Mouse (Mus musculus): ENCODE data around the gene Timm17a. TPM values are rescaled to one million over a fixed set of nuclear protein-coding genes. Genes with fewer than 3 reads are reported as not detected.
A peak's percentile ranks its signal among the peaks of the same experiment; 100 is the strongest.

Timm17a gene
- polyA plus RNA-seq, 1 experiment, result 164 TPM

DNA sequence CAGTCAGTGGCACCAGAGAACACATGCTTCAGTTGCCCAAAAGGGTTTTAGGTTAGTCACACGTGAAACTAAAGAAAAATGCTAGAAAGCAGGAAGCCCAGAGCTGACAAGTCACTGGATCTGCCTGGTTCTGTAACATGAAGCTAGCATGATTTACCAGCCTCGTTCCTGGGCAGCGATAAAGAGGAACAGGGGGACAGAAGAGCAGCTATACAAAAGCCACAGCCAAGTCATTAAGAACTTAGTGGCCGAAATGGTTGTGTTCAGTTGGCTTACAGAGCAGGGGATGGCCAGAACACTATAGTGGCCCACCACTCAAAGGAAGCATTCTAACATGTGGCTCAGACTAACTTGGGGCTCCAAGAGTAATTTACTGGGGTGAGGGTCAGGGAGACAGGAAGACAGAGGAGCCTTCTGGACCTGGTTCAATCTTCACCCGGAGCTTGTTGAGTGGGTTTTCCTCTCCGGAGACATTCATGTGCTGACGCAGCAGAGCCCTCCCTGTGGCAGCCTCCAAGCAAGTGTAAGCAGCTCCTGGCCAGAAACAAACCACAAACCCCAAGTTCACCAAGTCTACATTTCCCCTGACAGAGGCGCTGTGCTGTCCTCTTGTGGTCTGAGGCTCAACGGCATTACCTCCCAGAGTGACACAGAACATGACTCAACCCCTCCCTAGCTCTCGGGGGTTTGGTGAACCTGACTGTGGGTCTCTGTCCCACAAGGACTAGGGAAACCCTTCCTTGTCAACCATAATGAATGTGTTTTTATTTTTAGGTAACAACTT, 45.7 kb downstream of the Timm17a start:
- H3K27me3 ChIP-seq (ENCODE audit: control insufficient read depth, insufficient read depth, low read length, poor library complexity, severe bottlenecking), result no peaks in the 10 kb centered on the region
- no peak overlapping the region for H3K4me3 ChIP-seq (ENCODE audit: low read depth, low read length)
- H3K36me3 ChIP-seq (ENCODE audit: control insufficient read depth, insufficient read depth, low read length, poor library complexity, severe bottlenecking), result peaks cover 3% of the 10 kb centered on the region; the same call in 1 of the 2 replicates
- H3K27ac ChIP-seq (ENCODE audit: insufficient read depth, low read length), result no peak overlapping the region
- H3K9ac ChIP-seq (ENCODE audit: low read depth, poor library complexity, severe bottlenecking), result no peak overlapping the region
- H3K4me1 ChIP-seq (ENCODE audit: control insufficient read depth, insufficient read depth, low read length), result peaks cover 2% of the 10 kb centered on the region
- no peaks in the 10 kb centered on the region for H3K9me3 ChIP-seq (replicated peaks; ENCODE audit: control insufficient read depth, insufficient read depth, low read length, poor library complexity, severe bottlenecking)
- TF ChIP-seq CTCF (IDR thresholded peaks at IDR 0.05; ENCODE audit: low read depth, low read length) (peak; percentile 23), EP300 (IDR thresholded peaks at IDR 0.05; ENCODE audit: insufficient read depth, low read depth, low read length) (no peak)

- Histone ChIP-seq H3K27ac (ENCODE audit: insufficient read depth, low read length) (no peak overlapping the region), H3K9me3 (replicated peaks; ENCODE audit: control insufficient read depth, insufficient read depth, low read length, poor library complexity, severe bottlenecking) (no peaks in the 10 kb centered on the region), H3K4me1 (ENCODE audit: control insufficient read depth, insufficient read depth, low read length) (peaks cover 7% of the 10 kb centered on the region), H3K9ac (ENCODE audit: low read depth, poor library complexity, severe bottlenecking) (no peak overlapping the region), H3K27me3 (ENCODE audit: control insufficient read depth, insufficient read depth, low read length, poor library complexity, severe bottlenecking) (no peaks in the 10 kb centered on the region), H3K4me3 (ENCODE audit: low read depth, low read length) (no peak overlapping the region), H3K36me3 (ENCODE audit: control insufficient read depth, insufficient read depth, low read length, poor library complexity, severe bottlenecking) (peaks cover 3% of the 10 kb centered on the region; the same call in 1 of the 2 replicates)
- TF ChIP-seq POLR2A (IDR thresholded peaks at IDR 0.05; ENCODE audit: insufficient read depth, low read length), result no peak
- TF ChIP-seq CTCF (IDR thresholded peaks at IDR 0.05; ENCODE audit: low read depth, low read length), result no peak
- TF ChIP-seq EP300 (IDR thresholded peaks at IDR 0.05; ENCODE audit: insufficient read depth, low read depth, low read length), result no peak
Measured at GRCm38 (mm10) chr1:135265834-135266233, 47.7 kb downstream of the Timm17a start.

- peaks cover 7% of the 10 kb centered on the region for H3K4me1 ChIP-seq (ENCODE audit: control insufficient read depth, insufficient read depth, low read length)
- no peak overlapping the region for H3K9ac ChIP-seq (ENCODE audit: low read depth, poor library complexity, severe bottlenecking)
- TF ChIP-seq POLR2A (IDR thresholded peaks at IDR 0.05; ENCODE audit: insufficient read depth, low read length) (no peak), EP300 (IDR thresholded peaks at IDR 0.05; ENCODE audit: insufficient read depth, low read depth, low read length) (no peak), CTCF (IDR thresholded peaks at IDR 0.05; ENCODE audit: low read depth, low read length) (no peak)
- H3K36me3 ChIP-seq (ENCODE audit: control insufficient read depth, insufficient read depth, low read length, poor library complexity, severe bottlenecking), result peaks cover 3% of the 10 kb centered on the region; the same call in 1 of the 2 replicates
- no peaks in the 10 kb centered on the region for H3K27me3 ChIP-seq (ENCODE audit: control insufficient read depth, insufficient read depth, low read length, poor library complexity, severe bottlenecking)
- H3K9me3 ChIP-seq (replicated peaks; ENCODE audit: control insufficient read depth, insufficient read depth, low read length, poor library complexity, severe bottlenecking), result no peaks in the 10 kb centered on the region
- no peak overlapping the region for H3K27ac ChIP-seq (ENCODE audit: insufficient read depth, low read length)
- no peak overlapping the region for H3K4me3 ChIP-seq (ENCODE audit: low read depth, low read length)
Measured at GRCm38 (mm10) chr1:135263316-135263715, 50.3 kb downstream of the Timm17a start.

DNA sequence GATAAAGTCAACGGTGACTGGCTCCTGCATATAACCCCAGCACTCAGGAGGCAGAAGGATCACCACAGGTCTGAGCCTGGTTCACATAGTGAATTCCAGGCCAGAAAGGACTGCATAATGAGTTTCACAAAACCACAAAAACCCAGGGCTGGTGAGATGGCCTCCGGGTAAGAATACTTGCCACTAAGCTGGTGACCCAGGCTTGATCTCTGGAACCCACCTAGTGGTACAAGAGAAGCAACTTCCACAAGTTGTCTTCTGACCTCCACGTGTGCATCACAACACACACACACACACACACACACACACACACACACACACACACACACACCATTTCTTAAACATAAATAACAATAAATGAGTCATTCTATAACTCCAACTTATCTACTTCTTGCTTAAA, 51.2 kb downstream of the Timm17a start:
- Histone ChIP-seq H3K4me1 (ENCODE audit: control insufficient read depth, insufficient read depth, low read length) (peaks cover 7% of the 10 kb centered on the region), H3K27me3 (ENCODE audit: control insufficient read depth, insufficient read depth, low read length, poor library complexity, severe bottlenecking) (no peaks in the 10 kb centered on the region), H3K27ac (ENCODE audit: insufficient read depth, low read length) (no peak overlapping the region), H3K9me3 (replicated peaks; ENCODE audit: control insufficient read depth, insufficient read depth, low read length, poor library complexity, severe bottlenecking) (no peaks in the 10 kb centered on the region), H3K36me3 (ENCODE audit: control insufficient read depth, insufficient read depth, low read length, poor library complexity, severe bottlenecking) (peaks cover 3% of the 10 kb centered on the region; the same call in 1 of the 2 replicates), H3K9ac (ENCODE audit: low read depth, poor library complexity, severe bottlenecking) (no peak overlapping the region), H3K4me3 (ENCODE audit: low read depth, low read length) (no peak overlapping the region)
- TF ChIP-seq EP300 (IDR thresholded peaks at IDR 0.05; ENCODE audit: insufficient read depth, low read depth, low read length) (no peak), POLR2A (IDR thresholded peaks at IDR 0.05; ENCODE audit: insufficient read depth, low read length) (no peak), CTCF (IDR thresholded peaks at IDR 0.05; ENCODE audit: low read depth, low read length) (no peak)

GRCm38 (mm10) chr1:135260931-135261330, 52.6 kb downstream of the Timm17a start:
- Histone ChIP-seq H3K4me1 (ENCODE audit: control insufficient read depth, insufficient read depth, low read length) (peaks cover 6% of the 10 kb centered on the region), H3K4me3 (ENCODE audit: low read depth, low read length) (peak overlapping the region; percentile 14; the same call in 1 of the 2 replicates), H3K9ac (ENCODE audit: low read depth, poor library complexity, severe bottlenecking) (no peak overlapping the region), H3K36me3 (ENCODE audit: control insufficient read depth, insufficient read depth, low read length, poor library complexity, severe bottlenecking) (peaks cover 3% of the 10 kb centered on the region; the same call in 1 of the 2 replicates), H3K27me3 (ENCODE audit: control insufficient read depth, insufficient read depth, low read length, poor library complexity, severe bottlenecking) (no peaks in the 10 kb centered on the region), H3K9me3 (replicated peaks; ENCODE audit: control insufficient read depth, insufficient read depth, low read length, poor library complexity, severe bottlenecking) (no peaks in the 10 kb centered on the region), H3K27ac (ENCODE audit: insufficient read depth, low read length) (peak overlapping the region; percentile 85)
- TF ChIP-seq CTCF (IDR thresholded peaks at IDR 0.05; ENCODE audit: low read depth, low read length) (no peak), POLR2A (IDR thresholded peaks at IDR 0.05; ENCODE audit: insufficient read depth, low read length) (no peak), EP300 (IDR thresholded peaks at IDR 0.05; ENCODE audit: insufficient read depth, low read depth, low read length) (peak; percentile 97)

GRCm38 (mm10) chr1:135259128-135259436, 54.5 kb downstream of the Timm17a start:
- Histone ChIP-seq H3K27ac (ENCODE audit: insufficient read depth, low read length) (peak overlapping the region; percentile 54), H3K36me3 (ENCODE audit: control insufficient read depth, insufficient read depth, low read length, poor library complexity, severe bottlenecking) (peaks cover 11% of the 10 kb centered on the region; the same call in 1 of the 2 replicates), H3K9ac (ENCODE audit: low read depth, poor library complexity, severe bottlenecking) (peak overlapping the region; percentile 50), H3K4me3 (ENCODE audit: low read depth, low read length) (peak overlapping the region; percentile 52), H3K9me3 (replicated peaks; ENCODE audit: control insufficient read depth, insufficient read depth, low read length, poor library complexity, severe bottlenecking) (no peaks in the 10 kb centered on the region), H3K27me3 (ENCODE audit: control insufficient read depth, insufficient read depth, low read length, poor library complexity, severe bottlenecking) (no peaks in the 10 kb centered on the region), H3K4me1 (ENCODE audit: control insufficient read depth, insufficient read depth, low read length) (peaks cover 4% of the 10 kb centered on the region)
- peak; percentile 70 for TF ChIP-seq CTCF (IDR thresholded peaks at IDR 0.05; ENCODE audit: low read depth, low read length)
- 0 out of 2 replicates have a peak, but pooled peaks have one; percentile 27 for TF ChIP-seq EP300 (IDR thresholded peaks at IDR 0.05; ENCODE audit: insufficient read depth, low read depth, low read length)
- no peak for TF ChIP-seq POLR2A (IDR thresholded peaks at IDR 0.05; ENCODE audit: insufficient read depth, low read length)
